Mouse (Mus musculus): ENCODE measurements around the gene Ctnna3.

DNA sequence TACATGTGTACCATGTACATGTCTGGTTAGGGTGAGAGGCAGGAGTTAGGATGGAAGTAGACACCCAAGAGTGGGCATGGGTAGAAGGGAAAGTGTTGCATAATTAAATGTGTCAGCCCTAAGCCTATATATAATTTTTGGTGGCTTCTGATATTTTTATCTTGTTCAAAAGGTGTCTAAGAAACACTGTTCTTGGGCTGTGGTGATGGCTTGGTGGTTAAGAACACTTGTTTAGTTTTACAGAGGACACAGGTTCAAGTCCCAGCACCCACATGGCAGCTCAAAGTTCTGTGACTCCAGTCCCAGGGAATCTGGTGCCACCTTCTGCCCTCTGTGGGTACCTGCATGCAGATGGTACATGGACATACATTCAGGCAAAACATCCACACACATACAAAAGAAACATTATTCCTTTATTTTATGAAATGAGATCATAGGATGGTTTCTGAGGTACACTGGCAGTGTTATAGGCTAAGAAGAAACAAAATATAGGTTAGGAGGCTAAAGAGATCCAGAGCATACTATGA is 8.9 kb downstream of the Ctnna3 start:
- TF ChIP-seq CTCF (IDR thresholded peaks at IDR 0.05; ENCODE audit: low read depth, low read length): no peak
- no peak for TF ChIP-seq POLR2A (IDR thresholded peaks at IDR 0.05; ENCODE audit: extremely low read depth, insufficient read depth, low read length)
